Mouse (Mus musculus) ovary, postnatal 10 days (tissue): ENCODE measurements around the gene Zbtb1.

ENCODE experiments used
- DNase-seq: peaks from one replicate; pipeline ENCODE4 v3.0.0; 2022; ENCODE audit warnings: low spot score

Zbtb1 gene

DNA sequence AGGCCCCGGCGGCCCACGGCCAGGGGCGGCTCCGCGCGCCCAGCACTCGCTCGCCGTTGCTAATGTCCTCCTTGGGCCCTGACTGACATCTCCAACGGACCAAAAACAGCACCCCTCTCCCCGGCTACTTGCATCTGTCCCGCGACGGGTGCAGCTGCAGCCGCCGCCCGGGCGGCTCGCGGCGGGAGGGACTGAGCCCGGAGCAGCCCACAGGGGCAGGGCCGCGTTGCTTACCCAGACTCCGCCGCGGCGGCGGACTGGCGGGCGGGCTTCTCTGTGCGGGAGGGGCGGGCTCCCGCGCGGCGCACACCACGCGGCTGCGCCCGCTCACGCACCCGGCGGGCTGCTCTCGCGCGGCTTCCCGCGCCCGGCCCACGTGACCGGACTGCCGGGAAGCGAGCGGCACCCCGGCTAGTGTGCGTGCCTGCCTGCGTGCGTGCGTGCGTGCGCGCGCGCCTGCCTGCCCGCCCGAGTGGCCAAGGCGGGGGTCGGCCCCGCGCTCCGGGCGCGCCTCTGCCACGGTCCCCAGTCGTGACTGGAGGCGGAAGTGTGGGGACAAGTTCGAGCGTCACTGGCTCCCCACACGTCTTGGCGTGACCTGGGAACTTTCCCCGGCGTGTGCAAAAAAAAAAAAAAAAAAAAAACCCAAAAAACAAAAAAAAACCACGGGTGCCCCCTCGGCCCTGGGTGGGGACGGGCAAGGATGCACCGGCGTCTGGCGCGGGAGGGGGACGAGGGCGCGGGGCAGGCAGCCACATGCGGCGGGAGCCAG is 674 bp upstream of the Zbtb1 start, which contains the start of gene Zbtb25:
Gene Zbtb25, minus strand, starts transcription at position 397 of the 772 bp plus-strand sequence.
- DNase-seq = peak; percentile 62

DNA sequence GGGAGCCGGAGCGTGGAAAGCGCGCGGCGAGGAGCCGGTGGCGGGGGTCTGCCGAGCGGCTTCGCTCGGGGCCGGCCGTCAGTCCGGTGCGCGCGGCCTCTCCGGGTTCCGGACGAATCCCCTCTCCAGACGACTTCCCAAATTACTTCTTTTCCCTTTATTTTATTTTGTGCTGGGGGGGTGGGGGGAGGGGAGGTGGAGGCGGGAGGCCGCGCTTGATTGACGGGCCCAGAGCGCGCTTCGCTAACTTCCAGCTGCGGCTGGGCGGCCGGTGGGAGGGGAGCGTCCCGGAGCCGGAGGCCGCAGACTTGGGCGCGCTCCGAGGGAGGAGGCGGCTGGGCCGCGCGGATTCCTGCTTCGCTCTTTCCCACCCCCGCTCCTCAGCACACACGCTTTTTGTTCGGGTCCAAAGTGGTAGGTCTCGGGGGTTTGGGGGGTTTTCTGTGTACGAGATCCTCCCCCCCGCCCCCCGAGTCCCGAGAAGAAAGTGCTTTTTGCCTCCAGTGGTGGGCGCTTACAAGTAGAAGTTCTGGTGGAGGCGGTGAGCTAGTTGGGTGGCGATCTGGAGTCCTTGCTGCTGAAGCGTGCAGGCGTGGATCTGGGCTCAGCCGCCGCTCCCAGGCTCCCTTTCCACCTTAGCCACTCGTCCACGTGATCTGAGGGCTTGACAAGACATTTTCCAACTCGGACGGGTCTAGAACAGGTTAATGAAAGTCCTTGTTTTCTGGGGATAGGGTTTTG is 935 bp downstream of the Zbtb1 start:
- DNase-seq = peak; percentile 68

DNA sequence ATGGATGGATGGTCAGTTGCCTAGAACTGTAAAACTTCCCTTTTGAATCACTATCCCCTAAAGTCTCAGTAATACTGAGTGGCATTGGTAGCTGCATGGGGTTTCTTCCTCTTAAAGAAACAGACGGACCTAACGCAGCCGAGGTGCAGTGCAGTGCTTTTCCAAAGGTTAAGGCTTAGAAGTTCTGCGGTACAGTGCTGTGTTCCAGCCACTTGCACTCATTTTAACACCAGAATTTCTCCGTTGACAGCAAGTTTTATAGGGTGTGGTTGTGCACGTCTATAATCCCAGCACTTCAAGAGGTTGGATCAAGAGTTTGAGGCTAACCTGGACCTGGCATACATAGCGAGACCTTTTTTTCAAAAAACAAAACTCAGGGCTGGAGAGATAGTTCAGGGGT is 2.0 kb downstream of the Zbtb1 start:
- no peak for DNase-seq

DNA sequence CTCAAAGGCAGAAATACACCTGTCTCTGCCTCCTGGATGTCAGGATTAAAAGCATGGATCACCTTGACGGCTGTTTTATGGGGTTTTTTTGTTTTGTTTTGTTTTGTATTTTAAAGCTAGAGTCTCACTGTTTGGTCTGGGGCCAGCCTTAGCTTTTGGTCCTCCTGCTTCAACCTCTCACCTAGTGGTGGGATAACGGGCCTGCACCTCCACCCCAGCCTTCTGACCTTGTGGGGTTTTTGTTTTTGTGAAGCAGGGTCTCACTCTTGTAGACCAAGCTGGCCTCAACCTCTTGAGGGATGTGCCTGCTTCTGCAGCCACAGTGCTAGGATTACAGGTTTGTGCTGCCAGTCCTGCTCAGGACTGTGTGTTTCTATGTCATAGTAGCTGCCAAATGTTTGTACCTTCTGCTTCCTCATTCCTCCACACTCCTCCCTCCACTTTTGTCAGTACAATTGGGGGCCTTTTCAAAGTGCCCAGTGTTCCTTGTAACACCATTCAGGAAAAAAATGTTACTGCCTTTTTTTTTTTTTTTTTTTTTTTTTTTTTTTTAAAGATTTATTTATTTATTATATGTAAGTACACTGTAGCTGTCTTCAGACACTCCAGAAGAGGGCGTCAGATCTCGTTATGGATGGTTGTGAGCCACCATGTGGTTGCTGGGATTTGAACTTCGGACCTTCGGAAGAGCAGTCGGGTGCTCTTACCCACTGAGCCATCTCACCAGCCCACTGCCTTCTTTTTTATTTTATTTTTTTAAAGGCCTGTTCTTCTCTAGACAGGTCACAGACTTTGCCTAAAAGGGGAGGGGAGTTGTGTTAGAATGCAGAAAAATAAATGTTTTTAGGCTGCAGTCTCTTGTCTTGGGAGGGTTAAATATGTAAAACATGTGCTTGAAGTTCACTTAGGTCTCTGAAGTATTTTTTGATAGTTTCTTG is 3.1 kb downstream of the Zbtb1 start:
- DNase-seq = no peak

DNA sequence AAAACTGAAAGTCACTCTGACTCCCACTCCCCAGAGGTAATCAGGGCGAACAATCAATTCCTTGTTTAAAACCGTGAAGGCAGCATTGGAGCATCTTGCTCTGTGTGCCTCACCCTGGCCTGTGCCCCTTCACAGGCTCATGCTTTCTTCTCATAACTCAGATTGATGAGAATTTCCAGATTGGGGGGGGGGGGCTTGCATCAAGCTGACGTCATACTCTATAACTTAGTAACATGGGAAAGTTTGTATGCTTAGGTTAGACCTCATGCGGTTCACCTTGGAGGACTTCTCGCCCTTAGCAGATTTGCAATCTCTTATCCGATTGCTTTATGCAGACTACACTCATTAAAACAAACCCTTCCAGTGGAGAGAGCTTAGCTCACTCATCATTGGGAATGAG is 3.9 kb downstream of the Zbtb1 start:
- no peak for DNase-seq

DNA sequence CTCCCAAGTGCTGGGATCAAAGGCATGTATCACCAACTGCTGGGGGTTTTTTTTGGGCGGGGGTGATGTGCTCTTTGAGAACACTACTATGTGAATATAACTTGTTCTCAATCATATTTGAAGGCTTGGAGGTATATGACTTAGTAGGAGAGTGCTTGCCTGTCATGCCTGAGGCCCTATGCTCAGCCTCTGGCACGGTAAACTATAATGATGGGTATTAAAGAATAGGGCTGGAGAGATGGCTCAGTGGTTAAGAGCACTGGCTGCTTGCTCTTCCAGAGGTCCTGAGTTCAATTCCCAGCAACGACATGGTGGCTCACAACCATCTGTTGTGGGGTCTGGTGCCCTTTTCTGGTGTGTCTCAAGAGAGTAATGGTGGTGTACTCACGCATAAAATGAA is 4.8 kb downstream of the Zbtb1 start:
- DNase-seq = no peak

DNA sequence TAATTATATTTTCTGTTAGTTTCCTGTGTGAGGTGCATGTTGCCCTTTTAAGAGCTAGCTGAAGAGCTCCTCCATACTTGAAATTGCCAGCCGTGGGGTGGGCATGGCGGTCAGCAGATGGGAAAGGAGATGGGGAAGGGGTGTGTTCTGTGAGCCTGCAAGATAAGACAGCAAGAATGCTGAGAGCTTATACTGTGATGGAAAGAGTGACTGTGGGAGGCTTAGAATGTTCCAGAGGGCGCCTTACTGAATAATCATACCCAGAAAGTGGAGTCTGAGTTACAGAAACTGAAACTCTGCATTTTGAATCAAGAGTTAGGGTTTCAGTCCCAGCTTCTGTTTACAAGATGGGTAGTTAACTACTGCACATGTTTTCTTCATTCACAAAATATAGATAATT is 5.4 kb downstream of the Zbtb1 start:
- no peak for DNase-seq

DNA sequence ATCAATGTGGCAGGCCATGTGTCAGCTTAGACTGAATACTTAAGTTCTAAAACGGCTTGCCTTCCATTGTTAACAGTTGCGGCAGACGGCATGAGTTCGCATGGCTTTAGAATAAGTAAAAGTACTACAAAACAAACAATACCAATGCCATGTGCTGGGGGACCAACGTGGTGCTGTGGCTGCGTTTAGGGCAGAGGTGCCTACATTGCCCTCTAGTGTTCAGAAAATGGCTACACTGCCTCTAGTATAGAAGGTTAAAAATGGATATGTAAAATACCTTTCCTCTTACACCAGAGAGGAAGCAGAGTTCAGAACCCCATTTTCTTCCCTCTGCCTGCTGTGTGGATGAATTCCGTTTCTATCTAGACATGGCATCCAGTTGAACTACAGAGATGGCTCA is 6.6 kb downstream of the Zbtb1 start:
- DNase-seq = no peak

DNA sequence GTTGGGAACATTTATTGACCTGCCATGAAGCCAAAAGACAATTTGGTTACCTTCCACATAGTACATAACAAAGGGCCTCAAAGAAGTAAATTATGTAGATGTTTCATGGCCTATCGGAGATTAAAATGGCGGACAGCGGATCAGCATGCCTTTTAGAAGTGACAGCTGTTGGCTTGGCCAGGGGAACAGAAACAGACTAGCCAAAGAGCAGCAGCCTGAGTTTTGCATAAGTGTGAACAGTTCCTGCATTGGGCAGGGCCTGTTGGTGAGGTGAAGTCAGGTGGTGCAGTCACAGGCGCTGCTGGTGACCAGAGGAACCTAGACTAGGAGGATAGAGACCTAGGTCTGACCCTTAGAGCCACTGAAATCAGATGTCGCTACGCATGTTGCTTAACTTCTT is 7.0 kb downstream of the Zbtb1 start:
- DNase-seq = no peak

DNA sequence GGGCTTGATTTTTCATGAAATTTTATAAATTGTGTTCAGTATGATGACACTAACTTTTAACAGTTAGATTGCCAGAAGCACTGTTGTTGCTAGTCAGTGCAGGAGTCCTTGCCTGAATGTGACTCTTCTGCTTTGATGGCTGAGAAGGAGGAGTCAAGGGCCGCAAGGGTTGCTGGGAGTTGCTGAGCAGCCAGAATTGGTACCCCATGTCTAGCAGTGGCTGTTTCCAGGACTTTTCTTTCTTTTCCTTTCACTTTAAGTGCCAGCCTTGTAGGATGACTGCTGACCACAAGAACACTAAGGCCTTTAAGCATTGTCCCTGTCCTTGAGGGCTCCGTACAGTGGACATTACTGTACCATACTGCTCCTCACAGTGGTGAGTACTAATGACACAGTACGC is 7.7 kb downstream of the Zbtb1 start:
- DNase-seq = no peak

DNA sequence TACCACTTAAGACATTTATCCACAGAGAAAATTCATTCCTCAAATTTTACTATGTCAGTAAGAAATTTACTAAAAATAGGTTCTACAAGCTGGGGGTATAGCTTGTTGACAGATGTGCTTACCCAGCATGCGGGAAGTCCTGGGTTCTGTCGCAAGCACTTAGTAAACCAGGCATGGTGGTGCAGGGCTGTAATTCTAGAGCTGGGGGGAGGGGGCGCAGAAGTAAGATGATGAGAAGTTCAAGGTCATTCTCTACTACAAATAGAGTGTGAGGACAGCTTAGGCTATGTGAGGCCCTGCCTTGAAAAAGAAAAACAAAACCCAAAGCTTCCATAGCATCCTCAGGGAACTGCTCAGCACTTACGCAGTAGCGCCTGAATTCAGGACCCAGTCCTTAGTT is 8.5 kb downstream of the Zbtb1 start:
- DNase-seq = no peak

DNA sequence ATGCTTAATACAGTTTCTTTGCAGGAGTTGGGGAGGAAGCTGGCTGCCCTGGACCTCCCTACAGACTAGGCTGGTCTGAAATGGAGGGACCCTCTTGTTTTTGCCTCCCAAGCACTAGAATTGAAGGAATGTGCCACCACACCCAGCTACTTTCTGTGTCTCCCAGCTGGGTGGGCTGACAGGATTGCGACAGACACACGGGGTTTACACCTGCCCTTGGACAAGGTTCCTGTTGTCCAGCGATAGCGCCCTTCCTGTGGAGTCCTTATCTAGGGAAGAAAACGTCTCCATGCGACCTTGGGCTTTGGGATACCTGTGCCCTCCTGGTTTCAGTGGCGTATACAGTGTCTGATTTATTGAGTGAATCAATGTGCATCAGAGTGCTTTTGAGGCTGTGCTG is 10.1 kb downstream of the Zbtb1 start:
- no peak for DNase-seq

DNA sequence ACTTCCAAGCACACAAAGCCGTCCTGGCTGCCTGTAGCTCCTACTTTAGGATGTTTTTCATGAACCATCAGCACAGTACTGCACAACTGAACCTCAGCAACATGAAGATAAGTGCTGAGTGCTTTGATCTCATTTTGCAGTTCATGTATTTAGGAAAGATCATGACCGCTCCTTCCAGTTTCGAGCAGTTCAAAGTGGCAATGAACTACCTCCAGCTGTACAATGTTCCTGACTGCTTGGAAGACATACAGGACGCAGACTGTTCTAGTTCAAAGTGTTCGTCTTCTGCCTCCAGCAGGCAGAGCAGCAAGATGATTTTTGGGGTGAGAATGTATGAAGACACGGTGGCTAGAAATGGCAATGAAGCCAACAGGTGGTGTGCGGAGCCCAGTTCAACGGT is 15.3 kb downstream of the Zbtb1 start:
- DNase-seq = no peak

DNA sequence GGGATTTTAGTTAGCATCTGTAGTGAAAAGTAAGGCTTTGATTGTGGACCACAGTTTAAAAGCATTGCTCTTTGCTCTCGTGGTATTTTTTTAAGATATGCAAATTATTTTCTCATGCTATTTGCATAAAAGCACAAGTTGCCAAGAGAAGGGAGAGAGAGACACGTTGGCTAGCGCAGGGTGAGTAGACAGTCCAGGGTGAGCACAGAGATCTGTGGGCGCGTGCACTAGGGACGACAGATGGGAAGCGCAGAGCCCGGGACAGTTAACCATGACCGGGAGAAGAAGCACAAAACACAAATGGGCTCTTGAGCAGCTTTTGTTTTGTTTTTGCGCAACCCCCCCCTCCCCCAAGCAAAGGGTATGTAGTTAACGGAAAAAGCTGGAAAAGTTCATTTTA is 18.7 kb downstream of the Zbtb1 start:
- DNase-seq = no peak

DNA sequence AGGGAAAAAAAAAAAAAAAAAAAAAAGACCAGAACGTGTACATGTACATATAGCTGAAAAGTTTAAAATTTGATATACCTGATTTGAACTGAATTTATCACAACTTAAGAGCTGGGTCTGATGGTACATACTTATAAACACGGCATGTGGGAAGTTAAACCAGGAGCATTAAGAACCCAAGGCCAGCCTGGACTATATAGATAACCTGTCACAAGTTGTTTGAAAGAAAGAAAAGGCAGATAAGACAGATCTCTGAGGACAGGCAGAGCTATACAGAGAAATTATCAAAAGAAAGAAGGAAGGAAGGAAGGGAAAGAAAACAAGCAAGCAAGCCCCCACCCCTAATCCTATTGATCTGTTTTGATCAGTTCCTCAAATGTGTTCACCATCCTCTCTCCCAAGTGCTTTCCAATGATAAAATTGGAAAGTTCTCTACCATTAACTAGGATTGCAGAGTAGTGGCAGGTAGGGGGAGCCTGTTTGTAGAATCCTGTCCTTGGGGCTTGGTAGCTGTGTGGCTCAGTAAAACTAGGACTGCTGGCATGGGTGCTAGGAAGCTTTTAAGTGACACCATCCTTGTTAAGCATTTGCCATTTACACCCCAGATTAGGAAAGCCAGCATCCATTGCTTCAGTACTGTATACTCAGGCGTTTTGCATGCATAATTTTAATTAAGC is 21.7 kb downstream of the Zbtb1 start:
- no peak for DNase-seq

DNA sequence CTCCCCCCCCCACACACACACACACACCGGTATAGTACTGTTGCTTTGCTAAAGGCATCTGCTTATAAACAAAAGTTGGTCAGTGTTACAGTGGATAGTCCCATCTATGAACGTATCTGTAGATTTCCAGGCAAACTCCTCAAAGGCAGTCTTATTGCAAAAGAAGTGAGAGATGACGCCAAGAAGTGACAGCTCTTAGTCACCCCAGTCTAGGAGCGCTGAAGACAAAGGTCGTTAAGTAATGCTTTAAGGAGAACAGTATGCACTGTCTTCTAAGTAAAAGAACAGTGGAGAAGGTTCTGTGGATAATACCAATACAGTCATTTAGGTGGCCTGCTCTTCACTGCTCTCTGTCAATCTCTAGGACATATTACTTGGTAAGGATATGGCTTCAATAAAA is 22.9 kb downstream of the Zbtb1 start:
- no peak for DNase-seq

DNA sequence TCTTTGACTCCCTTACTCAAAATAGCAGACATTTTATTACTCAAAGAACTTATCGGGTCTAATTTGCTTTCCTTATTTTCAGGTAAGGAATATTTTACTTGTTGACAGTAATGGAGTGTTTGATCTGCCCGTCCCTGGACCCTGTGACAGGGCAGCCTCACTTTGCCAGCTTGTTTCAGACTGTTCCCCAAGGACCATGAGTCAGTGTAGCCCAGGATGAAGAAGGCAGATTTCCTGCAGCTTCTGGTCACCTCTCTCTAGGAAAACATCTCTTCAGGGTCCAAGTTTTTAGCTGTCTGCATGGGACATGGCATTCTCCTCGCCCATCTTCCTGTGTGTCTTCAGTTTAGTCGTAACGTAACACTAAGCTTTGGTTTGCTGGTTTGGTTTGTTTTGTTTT is 27.2 kb downstream of the Zbtb1 start:
- no peak for DNase-seq

DNA sequence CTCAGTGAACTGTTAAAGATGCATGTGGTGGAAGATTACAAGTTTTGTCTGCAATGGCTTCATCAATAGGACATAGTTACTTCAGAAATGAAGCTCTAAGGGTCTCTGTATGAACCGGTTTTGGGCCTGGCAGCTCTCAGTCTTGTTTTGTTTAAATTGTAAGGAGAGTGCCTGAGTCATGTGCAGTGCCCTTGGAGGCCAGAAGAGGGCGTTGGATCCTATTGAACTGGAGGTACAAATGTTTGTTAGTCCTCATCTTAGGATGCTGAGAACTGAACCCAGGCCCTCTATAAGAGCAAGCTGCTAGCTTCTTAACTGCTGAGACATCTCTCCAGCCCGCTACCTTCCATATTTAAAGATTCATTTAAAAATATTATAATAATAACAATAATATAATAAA is 31.6 kb downstream of the Zbtb1 start:
- no peak for DNase-seq

DNA sequence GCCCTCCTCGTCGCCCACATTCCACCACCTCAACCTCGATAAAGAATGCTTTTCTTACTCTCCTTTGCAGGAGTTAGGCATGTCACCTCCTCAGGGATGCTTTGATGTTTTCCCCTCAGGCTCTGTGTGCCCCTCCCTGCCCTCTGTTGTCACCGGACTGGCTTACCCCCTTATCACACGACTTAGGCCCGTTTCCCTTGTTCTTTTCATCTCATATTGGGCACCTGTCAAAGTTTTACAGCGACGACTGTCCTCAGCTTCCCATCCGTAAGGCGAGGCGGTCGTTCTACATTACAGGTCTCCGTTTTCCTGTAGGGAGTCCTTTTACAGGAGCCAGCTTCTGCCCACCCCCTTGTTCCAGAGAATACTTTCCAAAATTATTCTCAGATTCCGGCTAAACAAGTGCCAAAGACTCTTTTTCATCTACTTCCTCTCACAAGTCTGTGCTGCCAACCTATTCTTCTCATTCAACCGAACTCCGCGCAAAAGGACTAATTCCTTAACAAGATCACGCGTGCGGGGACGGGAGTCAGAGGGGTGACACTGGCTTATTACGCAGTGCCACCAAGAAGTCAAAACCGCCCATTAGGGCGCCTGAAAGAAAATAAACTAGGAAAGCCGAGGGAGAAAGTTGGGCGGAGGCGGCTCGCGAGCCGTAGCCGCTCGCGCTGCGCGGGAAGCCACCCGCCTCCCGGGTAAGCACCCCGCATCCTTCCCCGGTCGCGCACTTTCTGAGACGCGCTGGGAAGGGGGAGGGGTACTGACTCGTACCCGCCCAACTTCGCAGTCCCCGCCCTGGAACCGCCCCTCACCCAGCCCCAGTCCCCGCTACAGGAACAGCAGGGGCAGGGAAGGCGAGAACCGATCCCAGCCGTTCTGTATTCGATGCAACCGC is 33.2 kb downstream of the Zbtb1 start:
- no peak for DNase-seq

DNA sequence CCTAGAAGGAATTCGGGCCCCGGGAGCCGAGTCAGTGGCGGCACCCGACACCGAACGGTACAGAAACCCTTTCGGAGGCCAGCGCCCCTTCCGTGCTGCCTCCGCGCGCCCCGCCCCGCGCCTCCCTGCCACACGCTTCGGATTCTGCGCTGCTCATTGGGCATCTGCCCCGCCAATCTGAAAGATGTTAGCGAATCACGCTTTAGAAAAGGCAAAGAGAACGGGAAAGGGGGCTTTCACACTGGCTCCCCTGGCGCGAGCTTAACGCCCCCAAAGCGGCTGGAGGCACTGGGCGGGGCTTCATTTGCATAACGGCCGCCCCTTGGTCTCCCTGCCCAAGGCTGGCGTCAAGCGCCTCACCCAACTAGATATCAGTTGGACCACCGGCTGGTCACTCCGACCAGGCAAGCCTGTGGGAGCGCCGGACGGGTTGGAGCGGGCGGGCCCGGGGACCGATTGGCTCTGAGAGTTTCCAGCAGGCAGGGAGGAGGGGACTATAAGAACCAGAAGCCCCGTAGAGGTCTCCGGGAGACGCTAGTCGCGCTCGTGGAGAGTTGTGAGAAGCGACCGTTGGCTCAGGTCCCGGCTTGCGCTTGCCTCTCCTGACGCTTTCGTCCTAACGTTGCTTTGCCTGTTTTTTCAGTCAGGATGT is 33.9 kb downstream of the Zbtb1 start, which contains the start of gene Hspa2:
Gene Hspa2, plus strand, starts transcription at position 291 of the 652 bp plus-strand sequence.
- DNase-seq = peak; percentile 99
